Mouse (Mus musculus) cerebellum, adult 2 months (tissue): ENCODE data around the gene Zfp472.

Experiments used
- CTCF ChIP-seq: fragments of 200-500 bp; IDR thresholded peaks from 2 replicates; pipeline ENCODE4 v1.5.1; 2011; ENCODE audit warnings: low read depth, mild to moderate bottlenecking, control low read depth, low read length, moderate library complexity, borderline replicate concordance; ENCODE audit not compliant: insufficient read depth
- POLR2A ChIP-seq: fragments of 200-500 bp; IDR thresholded peaks from 2 replicates; pipeline ENCODE4 v1.6.1; 2011; ENCODE audit warnings: low read length, control low read depth, borderline replicate concordance; ENCODE audit not compliant: insufficient read depth

- no peak for TF ChIP-seq CTCF
- TF ChIP-seq POLR2A, result no peak
Measured at GRCm38 (mm10) chr17:32946716-32947115, 18.9 kb upstream of the Zfp472 start.
